Mouse (Mus musculus) urinary bladder, postnatal 14 days (tissue): ENCODE measurements around the gene Olfr444.

Experiments used
- DNase-seq: peaks from one replicate; pipeline ENCODE4 v3.0.0; 2021; ENCODE audit warnings: low spot score

Gene Olfr444

DNA sequence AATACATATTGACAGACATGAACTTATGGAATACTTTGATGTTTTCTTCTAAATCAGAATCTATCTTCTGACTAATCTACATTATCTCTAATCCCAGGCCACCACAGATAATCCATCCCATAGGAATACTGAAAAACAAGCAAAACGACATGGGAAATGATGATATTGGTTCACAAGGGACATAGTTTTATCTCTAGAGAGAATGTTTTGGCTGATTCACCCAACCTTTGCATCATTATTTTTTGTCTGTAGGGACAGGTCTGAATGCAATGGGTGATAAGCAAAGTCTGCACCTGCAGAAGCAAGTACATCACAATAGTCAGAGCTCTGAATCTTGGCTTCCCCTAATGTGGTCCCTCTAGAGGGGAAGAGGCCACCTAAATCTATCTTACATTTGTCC lies at the start of gene Olfr444:
Gene Olfr444 (plus strand): TSS at position 301 of the 400 bp plus-strand sequence.
- DNase-seq = no peak

GRCm38 (mm10) chr6:42900345-42900744 lies 48.5 kb upstream of the Olfr444 start:
- DNase-seq = no peak

GRCm38 (mm10) chr6:42908578-42908977 lies 40.3 kb upstream of the Olfr444 start, which contains the start of gene Olfr447:
TSS of gene Olfr447 (plus strand) at chr6:42908878.
- DNase-seq = no peak

DNA sequence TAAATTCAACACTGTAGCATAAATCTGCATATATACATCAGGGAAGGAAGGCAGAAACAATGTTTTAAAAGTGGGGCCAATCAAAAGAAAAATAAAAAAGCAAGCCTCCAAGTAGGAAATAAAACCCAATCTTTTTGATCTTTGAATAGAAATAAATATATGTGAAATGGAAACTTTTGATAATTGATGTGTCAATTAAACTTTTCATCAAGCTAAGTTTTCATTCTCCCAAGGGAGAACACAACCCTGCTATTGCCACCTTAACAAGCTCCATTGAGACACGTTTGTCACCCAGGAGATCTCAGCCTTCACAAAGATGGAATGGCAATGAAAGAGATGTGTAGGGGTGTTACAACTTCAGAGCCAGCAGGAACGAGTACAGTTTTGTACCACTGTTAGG lies 27.8 kb upstream of the Olfr444 start, which contains the start of gene Olfr446:
Gene Olfr446 (plus strand): TSS at position 301 of the 400 bp plus-strand sequence.
- DNase-seq = no peak

DNA sequence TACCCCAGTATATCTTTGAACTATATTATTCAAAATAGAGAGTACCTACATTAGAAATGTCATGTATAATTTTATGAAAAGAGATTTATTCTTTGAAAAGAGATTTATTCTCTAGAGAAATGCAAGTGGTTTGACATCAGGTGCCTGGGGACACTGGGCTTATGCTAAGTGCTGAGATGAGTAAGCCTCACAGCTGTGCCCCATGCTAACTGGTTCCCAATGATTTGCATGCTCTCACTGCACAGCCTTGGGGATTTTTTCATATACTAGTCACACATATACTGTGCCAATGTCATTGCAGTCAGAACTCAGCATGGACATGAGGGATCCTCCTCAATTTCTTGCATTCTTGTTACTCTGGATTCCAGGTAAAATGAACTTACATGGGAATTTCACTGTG lies 31.5 kb downstream of the Olfr444 start:
- no peak for DNase-seq
